Mouse (Mus musculus) limb, embryonic 13.5 days (tissue): ENCODE measurements around the gene Zmiz1. TPM values are rescaled to one million over a fixed set of nuclear protein-coding genes. Genes with fewer than 3 reads are reported as not detected.

ENCODE experiments used
- ATAC-seq: fragments of 200-750 bp; cut with Nextera tagmentation; 2 replicates; pipeline ENCODE4 v1.8.0; 2017; ENCODE audit warnings: low read depth, moderate number of reproducible peaks, moderate TSS enrichment; ENCODE audit not compliant: low FRiP score
- H3K27ac ChIP-seq: fragments of 300-500 bp; sonication (generic); 2 replicates; pipeline ENCODE4 v1.5.1; 2015; ENCODE audit warnings: inconsistent platforms, mild to moderate bottlenecking, moderate library complexity
- H3K27me3 ChIP-seq: fragments of 300-500 bp; sonication (generic); 2 replicates; pipeline ENCODE4 v1.6.1; 2015; ENCODE audit warnings: mild to moderate bottlenecking, inconsistent platforms
- H3K36me3 ChIP-seq: fragments of 300-500 bp; sonication (generic); 2 replicates; pipeline ENCODE4 v1.6.1; 2015; ENCODE audit warnings: inconsistent platforms, mild to moderate bottlenecking, moderate library complexity
- H3K4me1 ChIP-seq: fragments of 300-500 bp; sonication (generic); 2 replicates; pipeline ENCODE4 v1.6.1; 2015; ENCODE audit warnings: inconsistent platforms
- H3K4me2 ChIP-seq: fragments of 300-500 bp; sonication (generic); replicated peaks from 2 replicates; pipeline ENCODE4 v1.6.1; 2015; ENCODE audit warnings: inconsistent platforms, mild to moderate bottlenecking, moderate library complexity
- H3K4me3 ChIP-seq: fragments of 300-500 bp; sonication (generic); 2 replicates; pipeline ENCODE4 v1.5.1; 2015; ENCODE audit warnings: moderate library complexity, mild to moderate bottlenecking, inconsistent platforms
- H3K9ac ChIP-seq: fragments of 300-500 bp; sonication (generic); 2 replicates; pipeline ENCODE4 v1.6.1; 2015; ENCODE audit warnings: mild to moderate bottlenecking, inconsistent platforms
- H3K9me3 ChIP-seq: fragments of 300-500 bp; sonication (generic); 2 replicates; pipeline ENCODE4 v1.6.1; 2016; ENCODE audit warnings: inconsistent platforms
- WGBS: fragments of 180-500 bp; shearing (Covaris S2); methylation state at CpG from one replicate; pipeline ENCODE4 v1.1.7; 2015; 5-methylcytosine and 5-hydroxymethylcytosine counted together
- polyA plus RNA-seq: library from polyadenylated mRNA; unstranded; fragments of >200 nt; fragmentation: Nextera tagmentation; extraction: Ambion mirVana; gene quantifications from 2 replicates; pipeline ENCODE4 v1.2.1, GENCODE M21; 2015

Gene Zmiz1
- polyA plus RNA-seq, 1 experiment from 2014 or later: 68.6 TPM

GRCm38 (mm10) chr14:25664310-25664695, 205.3 kb downstream of the Zmiz1 start:
- 80% methylated on average over 7 of the region's 7 CpGs for WGBS
- Histone ChIP-seq H3K4me2 (no peak overlapping the region), H3K4me3 (no peak overlapping the region), H3K9me3 (no peaks in the 10 kb centered on the region), H3K27ac (0 out of 2 replicates have a peak overlapping the region, but pooled peaks have one; percentile 2), H3K4me1 (no peaks in the 10 kb centered on the region), H3K36me3 (peaks cover 92% of the 10 kb centered on the region), H3K27me3 (no peaks in the 10 kb centered on the region), H3K9ac (no peak overlapping the region)
- ATAC-seq: no peak

- Histone ChIP-seq H3K36me3 (peaks cover 80% of the 10 kb centered on the region), H3K27me3 (no peaks in the 10 kb centered on the region), H3K4me3 (no peak overlapping the region), H3K27ac (no peak overlapping the region), H3K4me2 (no peak overlapping the region), H3K9me3 (no peaks in the 10 kb centered on the region), H3K9ac (no peak overlapping the region), H3K4me1 (no peaks in the 10 kb centered on the region)
- no peak for ATAC-seq
- 74% methylated on average over 19 of the region's 19 CpGs for WGBS
Measured at GRCm38 (mm10) chr14:25665314-25665970, 206.5 kb downstream of the Zmiz1 start.

- no peak overlapping the region for H3K4me3 ChIP-seq
- no peak overlapping the region for H3K4me2 ChIP-seq
- no peaks in the 10 kb centered on the region for H3K9me3 ChIP-seq
- H3K9ac ChIP-seq: no peak overlapping the region
- peaks cover 66% of the 10 kb centered on the region for H3K36me3 ChIP-seq
- H3K4me1 ChIP-seq: no peaks in the 10 kb centered on the region
- H3K27me3 ChIP-seq: no peaks in the 10 kb centered on the region
- WGBS: 83% methylated on average over 2 of the region's 2 CpGs
- H3K27ac ChIP-seq: 0 out of 2 replicates have a peak overlapping the region, but pooled peaks have one; percentile 11
- no peak for ATAC-seq
Measured at GRCm38 (mm10) chr14:25666668-25667376, 207.8 kb downstream of the Zmiz1 start.

GRCm38 (mm10) chr14:25667587-25667986, 208.6 kb downstream of the Zmiz1 start:
- H3K9me3 ChIP-seq: no peaks in the 10 kb centered on the region
- H3K9ac ChIP-seq: no peak overlapping the region
- 62% methylated on average over 3 of the region's 3 CpGs for WGBS
- H3K4me2 ChIP-seq: no peak overlapping the region
- peaks cover 59% of the 10 kb centered on the region for H3K36me3 ChIP-seq
- ATAC-seq: 0 out of 2 replicates have a peak, but pooled peaks have one; percentile 26
- no peaks in the 10 kb centered on the region for H3K4me1 ChIP-seq
- H3K27ac ChIP-seq: no peak overlapping the region
- no peaks in the 10 kb centered on the region for H3K27me3 ChIP-seq
- no peak overlapping the region for H3K4me3 ChIP-seq

GRCm38 (mm10) chr14:25679625-25680024, 220.6 kb downstream of the Zmiz1 start:
- Histone ChIP-seq H3K9ac (no peak overlapping the region), H3K36me3 (no peaks in the 10 kb centered on the region), H3K4me2 (no peak overlapping the region), H3K4me1 (no peaks in the 10 kb centered on the region), H3K4me3 (no peak overlapping the region), H3K9me3 (no peaks in the 10 kb centered on the region), H3K27ac (no peak overlapping the region), H3K27me3 (no peaks in the 10 kb centered on the region)
- no peak for ATAC-seq
- 66% methylated on average over 7 of the region's 7 CpGs for WGBS

- H3K4me1 ChIP-seq: peaks cover 6% of the 10 kb centered on the region; the same call in 1 of the 2 replicates
- no peak for ATAC-seq
- no peaks in the 10 kb centered on the region for H3K9me3 ChIP-seq
- no peak overlapping the region for H3K27ac ChIP-seq
- no peak overlapping the region for H3K4me3 ChIP-seq
- no peak overlapping the region for H3K4me2 ChIP-seq
- 75% methylated on average over 6 of the region's 6 CpGs for WGBS
- H3K27me3 ChIP-seq: no peaks in the 10 kb centered on the region
- no peak overlapping the region for H3K9ac ChIP-seq
- no peaks in the 10 kb centered on the region for H3K36me3 ChIP-seq
Measured at GRCm38 (mm10) chr14:25682020-25682419, 223.0 kb downstream of the Zmiz1 start.

GRCm38 (mm10) chr14:25686216-25686945, 227.4 kb downstream of the Zmiz1 start:
- 58% methylated on average over 7 of the region's 7 CpGs for WGBS
- ATAC-seq: no peak
- H3K4me3 ChIP-seq: no peak overlapping the region

GRCm38 (mm10) chr14:25686983-25687901, 228.3 kb downstream of the Zmiz1 start:
- peaks cover 6% of the 10 kb centered on the region; the same call in 1 of the 2 replicates for H3K4me1 ChIP-seq
- no peaks in the 10 kb centered on the region for H3K36me3 ChIP-seq
- no peaks in the 10 kb centered on the region for H3K27me3 ChIP-seq
- no peak overlapping the region for H3K27ac ChIP-seq
- no peak overlapping the region for H3K4me3 ChIP-seq
- ATAC-seq: no peak
- no peaks in the 10 kb centered on the region for H3K9me3 ChIP-seq
- H3K9ac ChIP-seq: no peak overlapping the region
- 74% methylated on average over 10 of the region's 10 CpGs for WGBS
- H3K4me2 ChIP-seq: no peak overlapping the region

More at GRCm38 (mm10) chr14:25686216-25686945, 227.4 kb downstream of the Zmiz1 start:
- H3K4me1 ChIP-seq: peaks cover 6% of the 10 kb centered on the region; the same call in 1 of the 2 replicates
- no peak overlapping the region for H3K27ac ChIP-seq
- no peaks in the 10 kb centered on the region for H3K36me3 ChIP-seq
- H3K9me3 ChIP-seq: no peaks in the 10 kb centered on the region
- H3K27me3 ChIP-seq: no peaks in the 10 kb centered on the region
- no peak overlapping the region for H3K9ac ChIP-seq
- no peak overlapping the region for H3K4me2 ChIP-seq

- WGBS: 72% methylated on average over 6 of the region's 6 CpGs
- ATAC-seq: peak; percentile 21; the same call in 1 of the 2 replicates
- no peaks in the 10 kb centered on the region for H3K27me3 ChIP-seq
- peak overlapping the region; percentile 96 for H3K4me2 ChIP-seq
- H3K4me1 ChIP-seq: peaks cover 31% of the 10 kb centered on the region
- H3K4me3 ChIP-seq: peak overlapping the region; percentile 87
- peak overlapping the region; percentile 22; the same call in 1 of the 2 replicates for H3K27ac ChIP-seq
- H3K36me3 ChIP-seq: peaks cover 27% of the 10 kb centered on the region
- H3K9me3 ChIP-seq: no peaks in the 10 kb centered on the region
- H3K9ac ChIP-seq: peak overlapping the region; percentile 50; the same call in 1 of the 2 replicates
Measured at GRCm38 (mm10) chr14:25693271-25693887, 234.4 kb downstream of the Zmiz1 start.

- Histone ChIP-seq H3K4me2 (peak within 1 kb of the TSS; percentile 96), H3K4me1 (peaks cover 31% of the 10 kb centered on the region), H3K9ac (peak within 1 kb of the TSS; percentile 86), H3K27me3 (no peaks in the 10 kb centered on the region), H3K4me3 (peak within 1 kb of the TSS; percentile 87), H3K36me3 (peaks cover 34% of the 10 kb centered on the region), H3K27ac (peak within 1 kb of the TSS; percentile 28), H3K9me3 (no peaks in the 10 kb centered on the region)
- under 1% methylated on average over 70 of the region's 70 CpGs for WGBS
- ATAC-seq: peak; percentile 89
Measured at GRCm38 (mm10) chr14:25693888-25694568, 235.0 kb downstream of the Zmiz1 start, which contains the start of gene Ppif. Gene Ppif, plus strand, starts transcription at chr14:25694154.
